Mouse (Mus musculus) limb, embryonic 11.5 days (tissue): Measurements from ENCODE around the gene Tulp4. TPM values are rescaled to one million over a fixed set of nuclear protein-coding genes. Genes with fewer than 3 reads are reported as not detected.

Experiments used
- microRNA-seq: library from miRNA; unstranded; fragments of <30 nt; microRNA quantifications from one replicate; pipeline ENCODE4, GENCODE M21; 2016
- polyA plus RNA-seq: library from polyadenylated mRNA; unstranded; fragments of >200 nt; fragmentation: Nextera tagmentation; extraction: Ambion mirVana; gene quantifications from 2 replicates; pipeline ENCODE4 v1.2.1, GENCODE M21; 2014

The Tulp4 gene
- polyA plus RNA-seq, 1 experiment from 2014 or later, result 94.9 TPM

Small RNA genes within 50 kb of the gene (microRNA-seq; reads per million reads assigned to microRNA genes)
- not detected for gene Gm22774

Other genes starting within 250 kb of the Tulp4 start
- 0.92 and 1.2 TPM in 2 replicates for gene Synj2, start 165.2 kb upstream of the Tulp4 start, polyA plus RNA-seq
- gene Serac1, start 26.7 kb upstream of the Tulp4 start, polyA plus RNA-seq, result 4.7 and 5.8 TPM in 2 replicates
- 169 and 176 TPM in 2 replicates for gene Gtf2h5, start 26.7 kb upstream of the Tulp4 start, polyA plus RNA-seq
- gene Tmem181a, start 150.4 kb downstream of the Tulp4 start, polyA plus RNA-seq, result 25.5 and 28.5 TPM in 2 replicates
- 20.8 and 25.6 TPM in 2 replicates for gene Dynlt1a, start 211.1 kb downstream of the Tulp4 start, polyA plus RNA-seq